Mouse (Mus musculus) erythroblast, embryonic 14.5 days (primary cell): ENCODE measurements around the gene Ikbip. TPM values are rescaled to one million over a fixed set of nuclear protein-coding genes. Genes with fewer than 3 reads are reported as not detected.

Source experiments
- H3K27me3 ChIP-seq: 2 replicates; pipeline ENCODE4 v1.6.1; 2012; ENCODE audit warnings: inconsistent platforms; ENCODE audit not compliant: control insufficient read depth
- H3K36me3 ChIP-seq: 2 replicates; pipeline ENCODE4 v1.6.1; 2012; ENCODE audit warnings: mild to moderate bottlenecking, inconsistent platforms; ENCODE audit not compliant: control insufficient read depth
- H3K4me1 ChIP-seq: 2 replicates; pipeline ENCODE4 v1.6.1; 2012; ENCODE audit warnings: inconsistent platforms; ENCODE audit not compliant: control insufficient read depth
- H3K4me3 ChIP-seq: replicated peaks from 2 replicates; pipeline ENCODE3; 2012; ENCODE audit warnings: moderate library complexity, mild to moderate bottlenecking, inconsistent platforms
- H3K9me3 ChIP-seq: 2 replicates; pipeline ENCODE4 v1.6.1; 2012; ENCODE audit warnings: low read length, inconsistent platforms, mixed read lengths; ENCODE audit not compliant: control insufficient read depth
- GATA1 ChIP-seq: IDR thresholded peaks from 2 replicates; pipeline ENCODE4 v1.6.1; 2012; ENCODE audit warnings: low read length, inconsistent platforms, mixed read lengths
- TAL1 ChIP-seq: IDR thresholded peaks from 3 replicates; pipeline ENCODE4 v1.6.1; 2012; ENCODE audit warnings: low read length, inconsistent platforms, mixed read lengths
- polyA plus RNA-seq: library from polyadenylated mRNA; stranded (reverse); fragments of >175 nt; gene quantifications from 2 replicates; pipeline ENCODE4 v1.2.3, GENCODE M21; 2012

Ikbip gene
- polyA plus RNA-seq, 1 experiment: not detected

DNA sequence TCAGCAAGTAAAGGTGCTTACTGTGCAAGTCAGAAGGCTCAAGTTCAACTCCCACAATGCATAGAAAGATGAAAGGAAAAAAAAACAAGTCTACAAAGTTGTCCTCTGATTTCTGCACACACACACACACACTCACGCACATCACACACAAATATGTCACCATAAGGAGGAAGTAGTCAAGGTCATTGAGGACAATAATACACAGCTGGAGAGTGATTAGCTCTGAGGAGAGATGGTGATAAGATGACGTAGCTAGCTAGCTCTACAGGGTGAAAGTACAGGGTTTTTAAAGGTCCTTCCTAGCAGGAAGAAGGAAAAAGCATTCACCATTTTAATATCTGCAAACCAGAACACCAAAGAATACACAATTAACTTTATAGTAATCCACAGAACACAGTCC, 44.7 kb downstream of the Ikbip start:
- Histone ChIP-seq H3K4me1 (peaks cover 28% of the 10 kb centered on the region), H3K36me3 (peaks cover 2% of the 10 kb centered on the region), H3K9me3 (no peaks in the 10 kb centered on the region), H3K4me3 (no peak overlapping the region), H3K27me3 (no peaks in the 10 kb centered on the region)
- TF ChIP-seq GATA1 (no peak), TAL1 (no peak)

DNA sequence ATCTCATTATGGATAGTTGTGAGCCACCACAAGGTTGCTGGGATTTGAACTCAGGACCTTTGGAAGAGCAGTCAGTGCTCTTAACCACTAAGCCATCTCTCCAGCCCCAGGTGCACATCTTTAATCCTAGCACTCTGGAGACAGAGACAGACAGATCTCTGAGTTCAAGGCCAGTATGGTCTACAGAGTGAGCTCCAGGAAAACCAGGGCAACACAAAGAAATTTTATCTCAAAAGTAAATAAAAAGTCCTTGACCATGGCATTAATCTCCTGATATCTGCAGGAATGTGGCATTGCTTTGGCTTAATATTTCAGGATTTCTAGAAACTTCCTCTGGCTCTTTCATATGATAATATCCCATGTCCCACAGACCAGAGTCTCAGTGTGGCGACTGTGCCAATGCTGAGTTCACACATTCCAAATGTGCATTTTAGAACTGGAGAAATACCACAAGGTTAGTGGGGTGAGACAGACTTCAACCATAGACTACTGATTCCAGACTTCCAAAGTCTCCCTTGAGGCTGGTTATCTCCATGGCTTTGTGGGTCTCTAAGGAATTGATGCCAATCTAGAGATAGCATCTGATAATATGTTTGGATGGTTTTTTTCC, 45.9 kb downstream of the Ikbip start:
- Histone ChIP-seq H3K36me3 (no peaks in the 10 kb centered on the region), H3K9me3 (no peaks in the 10 kb centered on the region), H3K4me3 (no peak overlapping the region), H3K4me1 (peaks cover 21% of the 10 kb centered on the region), H3K27me3 (no peaks in the 10 kb centered on the region)
- TF ChIP-seq GATA1 (no peak), TAL1 (no peak)

DNA sequence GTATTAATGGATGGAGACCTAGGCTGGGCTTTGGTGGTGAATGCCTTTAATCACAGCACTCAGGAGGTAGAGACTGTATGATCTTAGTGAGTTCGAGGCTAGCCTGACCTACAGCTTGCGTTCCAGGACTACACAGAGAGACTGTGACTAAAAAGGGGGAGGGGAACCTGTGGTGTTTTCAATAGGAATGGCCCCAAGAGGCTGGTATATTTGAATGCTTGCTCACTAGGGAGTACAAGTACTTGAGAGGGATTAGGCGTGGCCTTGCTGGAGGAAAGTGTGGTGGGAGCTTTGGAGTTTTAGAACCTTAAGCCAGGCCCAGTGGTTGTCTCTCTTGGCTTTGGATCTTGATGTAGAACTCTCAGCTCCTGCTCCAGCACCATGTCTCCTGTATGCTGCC, 48.1 kb downstream of the Ikbip start:
- TF ChIP-seq TAL1: no peak
- TF ChIP-seq GATA1: no peak
- no peaks in the 10 kb centered on the region for H3K9me3 ChIP-seq
- H3K27me3 ChIP-seq: no peaks in the 10 kb centered on the region
- H3K36me3 ChIP-seq: no peaks in the 10 kb centered on the region
- H3K4me1 ChIP-seq: peaks cover 21% of the 10 kb centered on the region
- no peak overlapping the region for H3K4me3 ChIP-seq

DNA sequence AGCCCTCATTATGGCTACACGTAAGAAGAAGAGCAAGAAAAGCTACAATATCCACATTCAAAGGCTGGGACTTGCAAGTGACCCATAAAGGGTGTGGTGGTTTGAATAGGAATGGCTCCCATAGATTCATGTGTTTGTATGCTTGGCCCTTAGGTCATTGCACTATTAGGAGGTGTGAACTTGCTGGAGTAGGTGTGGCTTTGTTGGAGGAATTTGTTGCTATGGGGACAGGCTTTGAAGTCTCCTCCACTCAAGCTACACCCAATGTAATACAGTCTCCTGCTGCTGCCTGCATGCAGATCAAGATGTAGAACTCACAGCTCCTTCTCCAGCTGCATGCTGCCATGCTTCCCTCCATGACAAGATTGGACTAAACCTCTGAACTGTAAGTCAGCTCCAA, 48.8 kb downstream of the Ikbip start:
- Histone ChIP-seq H3K27me3 (no peaks in the 10 kb centered on the region), H3K9me3 (no peaks in the 10 kb centered on the region), H3K36me3 (no peaks in the 10 kb centered on the region), H3K4me1 (peaks cover 20% of the 10 kb centered on the region), H3K4me3 (no peak overlapping the region)
- no peak for TF ChIP-seq TAL1
- TF ChIP-seq GATA1: no peak

DNA sequence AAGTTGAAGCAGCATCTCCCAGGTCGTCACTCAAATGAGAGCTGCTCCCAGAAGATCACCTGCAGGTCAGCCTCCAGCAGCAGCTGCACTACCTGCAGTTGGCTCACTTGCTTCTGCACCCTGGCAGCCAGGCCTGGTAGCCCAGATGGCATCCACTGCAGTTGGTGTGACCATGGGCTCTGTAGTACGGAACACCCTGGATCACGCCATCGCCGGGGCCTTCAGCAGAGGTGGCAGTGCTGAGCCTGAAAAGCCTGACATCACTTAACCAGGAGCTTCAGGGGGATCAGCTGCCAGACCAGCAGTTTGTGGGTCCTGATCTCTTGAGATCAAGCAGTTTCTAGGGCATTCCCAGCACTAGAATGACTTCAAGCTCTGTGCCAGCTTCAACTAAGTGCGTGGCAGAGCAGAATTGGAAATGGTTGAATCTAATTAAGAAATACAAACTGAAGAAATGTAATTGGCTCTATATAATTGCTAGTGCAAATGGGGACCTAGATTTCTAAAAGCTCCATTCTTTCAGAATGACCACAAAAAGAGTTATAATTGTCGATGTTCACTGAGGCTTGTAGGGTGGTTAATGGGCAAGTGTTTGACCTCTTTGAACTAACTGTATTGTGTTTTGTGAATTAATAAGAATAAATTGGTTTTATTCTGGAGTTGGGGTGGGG, 52.7 kb downstream of the Ikbip start:
- H3K4me1 ChIP-seq: peaks cover 24% of the 10 kb centered on the region
- H3K9me3 ChIP-seq: no peaks in the 10 kb centered on the region
- no peaks in the 10 kb centered on the region for H3K36me3 ChIP-seq
- no peak for TF ChIP-seq TAL1
- TF ChIP-seq GATA1: no peak
- H3K4me3 ChIP-seq: no peak overlapping the region
- no peaks in the 10 kb centered on the region for H3K27me3 ChIP-seq

DNA sequence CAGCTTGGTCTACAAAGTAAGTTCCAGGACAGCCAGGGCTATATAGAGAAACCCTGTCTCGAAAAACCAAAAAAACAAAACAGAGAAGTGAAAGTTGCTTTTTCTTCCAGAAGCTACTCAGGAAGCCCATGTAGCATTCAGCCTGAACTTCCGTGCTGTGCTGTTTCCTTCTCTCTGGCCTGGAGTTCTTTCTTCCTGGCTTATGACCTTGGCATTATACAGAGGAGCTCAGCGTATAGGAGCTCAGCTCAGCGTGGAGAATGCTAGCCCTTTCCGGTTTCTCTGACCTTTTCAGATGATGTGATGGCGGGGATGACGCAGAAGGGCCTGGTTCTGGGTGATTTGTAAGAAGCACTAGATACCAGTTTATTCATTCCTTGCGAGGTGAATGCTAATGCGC, 54.7 kb downstream of the Ikbip start:
- H3K4me3 ChIP-seq: no peak overlapping the region
- peaks cover 24% of the 10 kb centered on the region for H3K4me1 ChIP-seq
- TF ChIP-seq TAL1 (no peak), GATA1 (no peak)
- H3K27me3 ChIP-seq: no peaks in the 10 kb centered on the region
- no peaks in the 10 kb centered on the region for H3K36me3 ChIP-seq
- H3K9me3 ChIP-seq: no peaks in the 10 kb centered on the region

DNA sequence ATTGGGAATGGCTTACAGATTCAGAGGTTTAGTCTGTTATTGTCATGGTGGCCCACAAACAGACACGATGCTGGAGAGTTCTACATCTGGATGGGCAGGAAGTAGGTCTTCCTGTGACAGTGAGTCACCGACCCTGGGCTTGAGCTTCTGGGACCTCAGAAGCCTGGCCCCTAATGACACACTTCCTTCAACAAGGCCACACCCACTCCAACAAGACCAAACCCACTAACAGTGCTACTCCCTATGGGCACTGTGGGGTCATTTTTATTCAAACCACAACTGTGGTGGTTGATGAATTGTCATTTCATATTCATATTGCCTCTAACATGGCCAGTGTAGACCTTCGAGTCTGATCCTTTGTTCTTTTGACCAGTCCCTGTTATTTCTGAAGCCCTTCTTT, 55.6 kb downstream of the Ikbip start:
- no peak overlapping the region for H3K4me3 ChIP-seq
- no peaks in the 10 kb centered on the region for H3K27me3 ChIP-seq
- peaks cover 29% of the 10 kb centered on the region for H3K4me1 ChIP-seq
- TF ChIP-seq TAL1: no peak
- TF ChIP-seq GATA1: no peak
- H3K36me3 ChIP-seq: peaks cover 8% of the 10 kb centered on the region
- H3K9me3 ChIP-seq: no peaks in the 10 kb centered on the region

DNA sequence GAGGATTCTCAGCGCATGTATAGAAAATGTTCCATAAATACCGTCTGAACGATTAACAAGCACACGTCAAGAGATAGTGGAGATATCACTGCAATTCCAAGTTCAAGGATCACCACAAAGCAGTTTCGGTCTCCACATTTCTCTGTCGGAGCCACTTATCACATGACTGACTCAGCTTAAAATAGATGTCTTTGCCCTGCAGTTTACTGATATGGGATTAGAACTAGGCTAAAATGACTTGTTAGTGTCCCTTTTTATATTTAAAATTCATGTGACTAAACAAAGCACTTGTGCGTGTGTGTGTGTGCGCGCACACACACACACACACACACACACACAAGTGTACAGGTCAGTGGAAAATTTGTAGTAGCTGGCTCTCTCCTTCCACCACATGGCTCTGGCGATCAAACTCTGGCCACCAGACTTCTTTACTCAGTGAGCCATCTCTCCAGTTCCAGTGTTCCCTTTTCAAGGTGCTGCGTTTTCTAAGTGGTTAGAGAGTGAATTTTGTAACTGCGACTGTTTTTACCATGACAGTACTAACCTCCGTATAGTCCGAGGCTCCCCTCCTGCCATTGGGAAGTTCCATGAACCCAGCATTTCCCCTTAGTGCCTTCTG, 56.5 kb downstream of the Ikbip start:
- H3K36me3 ChIP-seq: peaks cover 16% of the 10 kb centered on the region
- TF ChIP-seq GATA1: no peak
- no peak for TF ChIP-seq TAL1
- no peaks in the 10 kb centered on the region for H3K9me3 ChIP-seq
- peaks cover 34% of the 10 kb centered on the region for H3K4me1 ChIP-seq
- H3K4me3 ChIP-seq: no peak overlapping the region
- no peaks in the 10 kb centered on the region for H3K27me3 ChIP-seq

DNA sequence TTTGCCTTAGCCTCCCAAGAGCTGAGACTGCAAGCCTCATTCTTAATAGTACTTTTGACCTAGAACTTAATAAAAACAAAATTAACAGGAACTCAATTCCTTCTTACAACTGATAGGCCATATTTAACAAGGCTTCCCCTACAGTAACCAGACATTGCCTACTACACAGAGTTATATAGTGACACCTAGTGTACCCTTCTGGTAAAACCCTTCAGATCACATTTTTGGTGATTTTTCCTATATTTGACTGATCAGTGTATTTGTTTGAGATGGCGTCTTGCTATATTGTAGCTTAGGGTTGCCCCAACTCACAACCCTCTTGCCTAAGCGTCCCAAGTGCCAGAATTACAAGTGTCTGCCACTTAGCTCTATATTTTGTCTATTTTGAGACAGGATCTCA, 58.8 kb downstream of the Ikbip start:
- H3K27me3 ChIP-seq: no peaks in the 10 kb centered on the region
- H3K9me3 ChIP-seq: no peaks in the 10 kb centered on the region
- TF ChIP-seq TAL1 (no peak), GATA1 (no peak)
- H3K4me3 ChIP-seq: no peak overlapping the region
- peaks cover 28% of the 10 kb centered on the region for H3K4me1 ChIP-seq
- H3K36me3 ChIP-seq: peaks cover 38% of the 10 kb centered on the region
